Mouse (Mus musculus) kidney, adult 2 months (tissue): ENCODE data around the gene Lsm10. TPM values are rescaled to one million over a fixed set of nuclear protein-coding genes. Genes with fewer than 3 reads are reported as not detected.

Experiments
- DNase-seq: peaks from one replicate; pipeline ENCODE4 v3.0.0; 2021
- H3K27ac ChIP-seq: fragments of 200-500 bp; 2 replicates; pipeline ENCODE4 v1.5.1; 2012; ENCODE audit warnings: low read depth, low read length, control low read depth, inconsistent platforms; ENCODE audit not compliant: insufficient read depth
- H3K27me3 ChIP-seq: fragments of 200-500 bp; replicated peaks from 2 replicates; pipeline ENCODE4 v1.6.1; 2012; ENCODE audit warnings: mild to moderate bottlenecking, moderate library complexity, low read length, inconsistent platforms; ENCODE audit not compliant: control insufficient read depth, insufficient read depth
- H3K36me3 ChIP-seq: fragments of 200-500 bp; 2 replicates; pipeline ENCODE4 v1.6.1; 2012; ENCODE audit warnings: mild to moderate bottlenecking, moderate library complexity, low read length, inconsistent platforms; ENCODE audit not compliant: control insufficient read depth, insufficient read depth
- H3K4me1 ChIP-seq: fragments of 200-500 bp; 2 replicates; pipeline ENCODE4 v1.6.1; 2011; ENCODE audit warnings: low read length; ENCODE audit not compliant: control insufficient read depth, insufficient read depth
- H3K4me3 ChIP-seq: fragments of 200-500 bp; 2 replicates; pipeline ENCODE4 v1.5.1; 2011; ENCODE audit warnings: mild to moderate bottlenecking, low read depth, low read length, control low read depth; ENCODE audit not compliant: insufficient read depth
- CTCF ChIP-seq: fragments of 200-500 bp; conservative IDR thresholded peaks from 2 replicates; pipeline ENCODE4 v1.5.1; 2011; ENCODE audit warnings: low read depth, mild to moderate bottlenecking, control low read depth, low read length, moderate library complexity, mixed read lengths; ENCODE audit not compliant: insufficient read depth, insufficient read length
- POLR2A ChIP-seq: fragments of 200-500 bp; IDR thresholded peaks from one replicate; pipeline ENCODE4 v1.6.1; 2011; ENCODE audit warnings: low read depth, low read length, control low read depth
- WGBS: fragments of 180-500 bp; shearing (Covaris S2); methylation state at CpG from one replicate; pipeline ENCODE4 v1.1.7; 2018; 5-methylcytosine and 5-hydroxymethylcytosine counted together
- polyA plus RNA-seq: library from polyadenylated mRNA; depleted of rRNA; stranded (reverse); fragments of >200 nt; gene quantifications from 2 replicates; pipeline ENCODE4 v1.2.3, GENCODE M21; 2012

Lsm10 gene
- polyA plus RNA-seq, 1 experiment = 36.5 TPM

GRCm38 (mm10) chr4:126062856-126063255, 33.6 kb upstream of the Lsm10 start:
- no peak for DNase-seq
- peaks cover 3% of the 10 kb centered on the region; the same call in 1 of the 2 replicates for H3K4me1 ChIP-seq
- TF ChIP-seq CTCF = no peak
- TF ChIP-seq POLR2A = no peak

GRCm38 (mm10) chr4:126065241-126065640, 31.2 kb upstream of the Lsm10 start:
- H3K27me3 ChIP-seq = no peaks in the 10 kb centered on the region
- 91% methylated on average over 7 of the region's 7 CpGs for WGBS
- TF ChIP-seq POLR2A (no peak), CTCF (no peak)
- H3K4me3 ChIP-seq = no peak overlapping the region
- no peak for DNase-seq
- no peak overlapping the region for H3K27ac ChIP-seq
- H3K4me1 ChIP-seq = no peaks in the 10 kb centered on the region
- H3K36me3 ChIP-seq = no peaks in the 10 kb centered on the region

More at GRCm38 (mm10) chr4:126062856-126063255, 33.6 kb upstream of the Lsm10 start:
- no peaks in the 10 kb centered on the region for H3K36me3 ChIP-seq
- no peak overlapping the region for H3K27ac ChIP-seq
- H3K4me3 ChIP-seq = no peak overlapping the region
- H3K27me3 ChIP-seq = no peaks in the 10 kb centered on the region
- WGBS = 83% methylated on average over 1 of the region's 1 CpGs

DNA sequence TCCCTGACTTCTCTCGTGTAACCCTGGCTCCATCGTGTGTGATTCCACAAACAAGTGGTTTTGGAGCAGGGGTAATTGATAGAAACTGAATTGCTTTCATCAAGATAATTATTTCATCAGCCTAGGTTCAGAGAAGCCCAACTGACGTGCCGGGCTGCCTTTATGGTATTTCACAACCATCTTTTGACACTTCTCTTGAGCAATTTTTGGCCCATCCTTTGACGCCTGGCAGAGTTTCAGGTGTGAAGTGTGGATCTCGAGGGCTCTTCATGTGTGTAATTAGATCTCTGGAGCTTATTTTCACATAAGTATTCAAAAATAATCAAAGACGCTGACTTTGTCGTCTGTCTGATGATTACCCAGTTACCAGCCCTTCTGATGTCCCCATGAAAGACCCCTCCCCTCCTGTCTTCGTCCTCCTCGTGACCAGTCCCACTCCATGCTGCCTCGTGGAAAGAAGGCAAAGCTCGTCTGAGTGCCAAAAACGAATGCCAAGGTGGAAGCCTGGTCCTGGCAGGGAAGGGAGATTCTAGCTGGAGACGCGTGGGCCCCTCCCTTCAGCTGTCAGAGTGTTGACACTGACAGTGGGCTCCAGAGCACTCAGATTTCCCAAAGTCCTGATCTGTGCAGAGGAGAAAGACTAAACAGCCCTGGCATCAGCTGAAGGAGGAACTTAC, 28.9 kb upstream of the Lsm10 start:
- H3K27ac ChIP-seq = no peak overlapping the region
- TF ChIP-seq POLR2A = no peak
- no peak for TF ChIP-seq CTCF
- H3K36me3 ChIP-seq = no peaks in the 10 kb centered on the region
- no peaks in the 10 kb centered on the region for H3K4me1 ChIP-seq
- 62% methylated on average over 15 of the region's 15 CpGs for WGBS
- H3K4me3 ChIP-seq = no peak overlapping the region
- H3K27me3 ChIP-seq = no peaks in the 10 kb centered on the region
- no peak for DNase-seq

DNA sequence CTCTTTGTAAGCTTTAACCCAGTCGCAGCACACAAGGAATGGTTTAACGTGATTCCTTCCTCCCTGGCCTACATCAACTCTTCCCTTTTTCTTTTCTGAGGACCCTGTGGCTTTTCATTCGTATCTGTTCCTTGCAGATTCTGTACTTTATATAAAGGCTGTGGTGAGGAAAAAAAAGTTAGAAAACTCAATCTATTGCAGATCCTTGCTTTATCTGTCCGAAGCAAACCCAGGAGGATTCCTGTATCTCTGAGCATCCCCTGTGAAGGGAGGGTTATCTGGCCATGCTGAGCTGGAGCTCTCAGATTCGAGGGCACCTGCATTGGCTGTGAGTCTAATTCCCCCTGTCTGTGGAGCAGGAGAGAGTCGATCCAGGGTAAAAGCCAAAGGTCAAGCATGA, 27.6 kb upstream of the Lsm10 start:
- DNase-seq = no peak
- no peak overlapping the region for H3K27ac ChIP-seq
- TF ChIP-seq POLR2A (no peak), CTCF (no peak)
- no peaks in the 10 kb centered on the region for H3K4me1 ChIP-seq
- no peaks in the 10 kb centered on the region for H3K27me3 ChIP-seq
- H3K36me3 ChIP-seq = no peaks in the 10 kb centered on the region
- WGBS = 83% methylated on average over 6 of the region's 6 CpGs
- H3K4me3 ChIP-seq = no peak overlapping the region

GRCm38 (mm10) chr4:126077833-126078232, 18.6 kb upstream of the Lsm10 start:
- TF ChIP-seq POLR2A (no peak), CTCF (no peak)
- WGBS = 83% methylated on average over 6 of the region's 6 CpGs

GRCm38 (mm10) chr4:126079266-126079665, 17.2 kb upstream of the Lsm10 start:
- TF ChIP-seq POLR2A = no peak
- TF ChIP-seq CTCF = no peak
- no peak for DNase-seq
- Histone ChIP-seq H3K4me3 (no peak overlapping the region), H3K4me1 (no peaks in the 10 kb centered on the region), H3K27ac (no peak overlapping the region), H3K27me3 (no peaks in the 10 kb centered on the region), H3K36me3 (no peaks in the 10 kb centered on the region)
- 79% methylated on average over 4 of the region's 4 CpGs for WGBS

More at GRCm38 (mm10) chr4:126077833-126078232, 18.6 kb upstream of the Lsm10 start:
- Histone ChIP-seq H3K36me3 (no peaks in the 10 kb centered on the region), H3K4me3 (no peak overlapping the region), H3K27me3 (no peaks in the 10 kb centered on the region), H3K27ac (no peak overlapping the region), H3K4me1 (no peaks in the 10 kb centered on the region)
- no peak for DNase-seq

- no peaks in the 10 kb centered on the region for H3K36me3 ChIP-seq
- no peaks in the 10 kb centered on the region for H3K4me1 ChIP-seq
- no peak for TF ChIP-seq POLR2A
- no peak for TF ChIP-seq CTCF
- H3K27me3 ChIP-seq = no peaks in the 10 kb centered on the region
- no peak overlapping the region for H3K27ac ChIP-seq
- WGBS = 94% methylated on average over 1 of the region's 1 CpGs
- no peak for DNase-seq
- no peak overlapping the region for H3K4me3 ChIP-seq
Observed at GRCm38 (mm10) chr4:126081601-126082000, 14.8 kb upstream of the Lsm10 start.
